Mouse (Mus musculus): Measurements from ENCODE around the gene Edn2. TPM values are rescaled to one million over a fixed set of nuclear protein-coding genes. Genes with fewer than 3 reads are reported as not detected.

The Edn2 gene
- polyA plus RNA-seq, 2 experiments, result 0.06 TPM

DNA sequence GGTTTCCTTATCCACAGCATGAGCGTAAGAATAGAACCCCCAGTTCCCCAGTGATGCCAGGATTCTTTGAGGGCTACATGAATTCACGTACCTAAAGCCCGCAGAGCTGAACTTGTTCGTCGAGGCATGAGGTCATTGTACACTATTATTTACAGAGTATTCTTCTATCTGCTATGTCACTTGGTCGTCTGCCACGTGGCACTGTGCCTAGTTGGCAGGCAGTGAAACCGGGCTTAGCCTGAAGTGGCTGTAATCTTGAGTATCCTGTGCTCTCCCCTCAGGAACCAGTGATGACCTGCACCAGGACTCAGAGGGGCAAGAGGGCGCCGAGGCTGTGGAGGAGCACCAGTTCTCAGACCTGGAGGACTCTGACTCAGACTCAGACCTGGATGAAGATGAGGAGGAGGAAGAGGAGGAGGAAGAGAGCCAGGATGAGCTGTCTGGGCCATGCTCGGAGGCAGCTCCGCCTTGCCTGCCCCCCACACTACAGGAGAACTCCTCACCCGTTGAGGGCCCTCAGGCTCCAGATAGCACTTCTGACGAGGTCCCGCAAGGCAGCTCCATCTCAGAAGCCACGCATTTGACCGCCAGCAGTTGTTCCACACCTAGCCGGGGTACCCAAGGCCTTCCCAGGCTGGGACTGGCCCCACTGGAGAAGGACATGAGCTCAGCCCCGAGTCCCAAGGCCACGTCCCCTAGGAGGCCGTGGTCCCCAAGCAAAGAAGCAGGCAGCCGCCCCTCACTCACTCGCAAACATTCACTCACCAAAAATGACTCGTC lies 29.4 kb upstream of the Edn2 start:
- H3K9me3 ChIP-seq (ENCODE audit: control insufficient read depth, low read length), result no peaks in the 10 kb centered on the region
- no peak overlapping the region for H3K4me3 ChIP-seq (ENCODE audit: insufficient read depth in 1 of 2, low read depth in 2 of 2, low read length in 2 of 2)
- DNase-seq (ENCODE audit: low read depth in 3 of 3, low spot score in 3 of 3) (no peak), ATAC-seq (ENCODE audit: insufficient read depth) (no peak)
- TF ChIP-seq EP300 (IDR thresholded peaks at IDR 0.05; ENCODE audit: low read depth), result no peak
- H3K36me3 ChIP-seq (replicated peaks; ENCODE audit: control insufficient read depth, insufficient read depth, low read depth), result no peaks in the 10 kb centered on the region
- no peaks in the 10 kb centered on the region for H3K4me1 ChIP-seq (replicated peaks; ENCODE audit: control insufficient read depth in 2 of 2, insufficient read depth in 2 of 2, low read length in 1 of 2)
- no peak overlapping the region for H3K27ac ChIP-seq
- 68% methylated on average over 23 of the region's 24 CpGs for whole genome bisulfite sequencing (ENCODE audit: insufficient replicate concordance)
- no peak overlapping the region for H3K9ac ChIP-seq (replicated peaks)
- no peaks in the 10 kb centered on the region for H3K27me3 ChIP-seq (ENCODE audit: control insufficient read depth, insufficient read depth, low read length)
- no peak overlapping the region for H3K4me2 ChIP-seq (ENCODE audit: low read depth)

DNA sequence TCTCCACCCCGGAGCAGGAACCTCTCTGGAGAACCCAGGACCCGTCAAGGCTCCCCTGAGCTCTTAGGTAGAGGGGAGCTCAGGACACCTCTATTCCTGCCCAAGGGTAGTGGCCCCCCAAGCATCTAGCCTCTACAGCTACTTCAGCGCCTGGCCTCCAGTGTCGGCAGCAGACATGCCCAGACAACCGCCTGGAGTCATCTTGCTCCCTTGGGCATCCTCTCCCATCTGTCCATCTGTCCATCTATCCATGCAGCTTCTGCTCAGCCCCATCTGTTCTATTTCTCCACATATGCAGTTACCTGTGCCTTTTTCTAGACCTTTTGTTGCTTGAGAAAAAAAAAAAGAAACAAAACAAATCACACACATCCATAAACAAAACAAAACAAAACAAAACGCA lies 26.8 kb upstream of the Edn2 start:
- Histone ChIP-seq H3K36me3 (replicated peaks; ENCODE audit: control insufficient read depth, insufficient read depth, low read depth) (no peaks in the 10 kb centered on the region), H3K27me3 (ENCODE audit: control insufficient read depth, insufficient read depth, low read length) (no peaks in the 10 kb centered on the region), H3K4me2 (ENCODE audit: low read depth) (no peak overlapping the region), H3K27ac (no peak overlapping the region), H3K9ac (replicated peaks) (no peak overlapping the region), H3K4me3 (ENCODE audit: insufficient read depth in 1 of 2, low read depth in 2 of 2, low read length in 2 of 2) (no peak overlapping the region), H3K4me1 (replicated peaks; ENCODE audit: control insufficient read depth in 2 of 2, insufficient read depth in 2 of 2, low read length in 1 of 2) (no peaks in the 10 kb centered on the region), H3K9me3 (ENCODE audit: control insufficient read depth, low read length) (no peaks in the 10 kb centered on the region)
- TF ChIP-seq EP300 (IDR thresholded peaks at IDR 0.05; ENCODE audit: low read depth) (no peak), CTCF (IDR thresholded peaks at IDR 0.05; ENCODE audit: low read depth) (no peak)
- WGBS (ENCODE audit: insufficient replicate concordance), result 74% methylated on average over 6 of the region's 6 CpGs
- ATAC-seq (ENCODE audit: insufficient read depth) (no peak), DNase-seq (ENCODE audit: low read depth in 3 of 3, low spot score in 3 of 3) (no peak)

DNA sequence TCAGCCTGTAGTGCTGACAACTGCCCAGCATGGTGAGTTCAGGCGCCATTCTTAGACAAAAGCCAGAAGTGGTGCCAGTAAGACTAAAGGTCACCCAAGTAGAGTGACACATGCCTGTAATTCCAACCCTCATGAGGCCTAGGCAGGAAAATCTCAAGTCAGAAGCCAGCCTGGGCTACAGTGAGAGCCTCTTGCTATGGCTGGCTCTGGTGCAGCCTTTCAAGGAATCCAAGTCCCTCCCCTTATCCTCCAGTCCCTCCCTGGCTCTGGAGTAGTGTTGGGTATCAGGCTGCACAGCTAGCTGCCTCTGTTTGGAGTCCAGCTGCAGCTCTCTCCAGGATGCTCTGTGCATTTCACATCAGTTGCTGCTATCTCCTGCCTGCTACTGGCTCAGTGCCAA lies 19.2 kb upstream of the Edn2 start:
- DNase-seq (ENCODE audit: low read depth in 3 of 3, low spot score in 3 of 3), result no peak
- Histone ChIP-seq H3K4me3 (ENCODE audit: insufficient read depth in 1 of 2, low read depth in 2 of 2, low read length in 2 of 2) (no peak overlapping the region), H3K9ac (replicated peaks) (no peak overlapping the region), H3K27me3 (ENCODE audit: control insufficient read depth, insufficient read depth, low read length) (no peaks in the 10 kb centered on the region), H3K27ac (no peak overlapping the region), H3K9me3 (ENCODE audit: control insufficient read depth, low read length) (no peaks in the 10 kb centered on the region), H3K4me2 (ENCODE audit: low read depth) (no peak overlapping the region), H3K4me1 (replicated peaks; ENCODE audit: control insufficient read depth in 2 of 2, insufficient read depth in 2 of 2, low read length in 1 of 2) (no peaks in the 10 kb centered on the region), H3K36me3 (replicated peaks; ENCODE audit: control insufficient read depth, insufficient read depth, low read depth) (no peaks in the 10 kb centered on the region)
- WGBS (ENCODE audit: insufficient replicate concordance), result 48% methylated on average over 1 of the region's 1 CpGs
- TF ChIP-seq EP300 (IDR thresholded peaks at IDR 0.05; ENCODE audit: low read depth) (no peak), CTCF (IDR thresholded peaks at IDR 0.05; ENCODE audit: low read depth) (no peak)
- ATAC-seq (ENCODE audit: insufficient read depth), result no peak

DNA sequence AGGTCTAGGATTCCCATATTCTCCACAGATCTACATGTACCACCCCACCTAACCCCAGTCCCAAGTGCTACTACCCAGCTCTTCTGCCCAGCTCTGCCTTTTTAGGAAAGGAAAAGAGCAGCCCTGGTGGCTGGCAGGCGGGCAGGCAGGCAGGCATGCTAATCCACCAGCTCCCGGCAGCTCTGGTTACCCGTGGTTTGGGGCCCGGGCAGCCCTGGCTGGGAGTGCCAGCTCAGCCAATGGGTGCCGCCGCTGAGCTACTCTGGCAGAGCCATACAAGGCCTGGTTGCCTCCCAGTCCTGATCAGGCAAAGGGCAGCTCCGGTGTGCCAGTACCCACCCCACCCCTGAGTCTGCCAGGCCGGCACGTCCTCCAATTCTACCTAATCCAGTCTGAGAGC lies 18.1 kb upstream of the Edn2 start:
- H3K27me3 ChIP-seq (ENCODE audit: control insufficient read depth, insufficient read depth, low read length), result no peaks in the 10 kb centered on the region
- DNase-seq (ENCODE audit: low read depth in 3 of 3, low spot score in 3 of 3) (no peak), ATAC-seq (ENCODE audit: insufficient read depth) (no peak)
- WGBS (ENCODE audit: insufficient replicate concordance), result 69% methylated on average over 9 of the region's 9 CpGs
- H3K9ac ChIP-seq (replicated peaks), result no peak overlapping the region
- no peaks in the 10 kb centered on the region for H3K9me3 ChIP-seq (ENCODE audit: control insufficient read depth, low read length)
- no peak overlapping the region for H3K4me2 ChIP-seq (ENCODE audit: low read depth)
- no peak overlapping the region for H3K4me3 ChIP-seq (ENCODE audit: insufficient read depth in 1 of 2, low read depth in 2 of 2, low read length in 2 of 2)
- no peaks in the 10 kb centered on the region for H3K4me1 ChIP-seq (replicated peaks; ENCODE audit: control insufficient read depth in 2 of 2, insufficient read depth in 2 of 2, low read length in 1 of 2)
- no peak overlapping the region for H3K27ac ChIP-seq
- H3K36me3 ChIP-seq (replicated peaks; ENCODE audit: control insufficient read depth, insufficient read depth, low read depth), result no peaks in the 10 kb centered on the region
- TF ChIP-seq CTCF (IDR thresholded peaks at IDR 0.05; ENCODE audit: low read depth), result no peak
- TF ChIP-seq EP300 (IDR thresholded peaks at IDR 0.05; ENCODE audit: low read depth), result no peak

DNA sequence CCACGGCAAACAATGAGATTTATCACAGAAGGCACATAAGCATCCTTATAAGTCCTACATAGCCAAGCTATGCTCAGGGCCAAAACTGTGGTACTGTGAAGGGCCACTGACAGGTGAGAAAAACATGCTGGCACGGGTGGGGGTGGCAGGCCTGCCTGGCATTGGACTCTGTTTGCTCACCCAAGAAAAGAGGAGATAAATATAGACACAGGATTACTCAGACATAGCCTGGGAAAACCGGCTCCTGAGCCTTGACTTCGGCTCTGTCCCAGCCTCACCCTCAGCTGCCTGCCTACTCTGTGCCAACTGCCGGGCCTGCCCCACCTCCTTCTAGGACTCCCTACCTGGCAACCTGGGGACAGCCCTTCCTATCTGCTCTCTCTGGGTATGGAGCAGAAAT lies 16.7 kb upstream of the Edn2 start:
- H3K36me3 ChIP-seq (replicated peaks; ENCODE audit: control insufficient read depth, insufficient read depth, low read depth), result no peaks in the 10 kb centered on the region
- H3K27me3 ChIP-seq (ENCODE audit: control insufficient read depth, insufficient read depth, low read length), result no peaks in the 10 kb centered on the region; the same call in none of the 2 replicates
- H3K27ac ChIP-seq, result no peak overlapping the region
- no peaks in the 10 kb centered on the region for H3K4me1 ChIP-seq (replicated peaks; ENCODE audit: control insufficient read depth in 2 of 2, insufficient read depth in 2 of 2, low read length in 1 of 2)
- H3K4me2 ChIP-seq (ENCODE audit: low read depth), result no peak overlapping the region
- H3K4me3 ChIP-seq (ENCODE audit: insufficient read depth in 1 of 2, low read depth in 2 of 2, low read length in 2 of 2), result no peak overlapping the region
- no peak overlapping the region for H3K9ac ChIP-seq (replicated peaks)
- H3K9me3 ChIP-seq (ENCODE audit: control insufficient read depth, low read length), result no peaks in the 10 kb centered on the region
- 67% methylated on average over 5 of the region's 5 CpGs for WGBS (ENCODE audit: insufficient replicate concordance)
- ATAC-seq (ENCODE audit: insufficient read depth), result no peak
- DNase-seq (ENCODE audit: low read depth in 3 of 3, low spot score in 3 of 3), result no peak
- TF ChIP-seq CTCF (IDR thresholded peaks at IDR 0.05; ENCODE audit: low read depth), result no peak
- no peak for TF ChIP-seq EP300 (IDR thresholded peaks at IDR 0.05; ENCODE audit: low read depth)

Data from liver, embryonic 14.5 days (tissue).